Mouse (Mus musculus) ES-Bruce4 (cell line): ENCODE measurements at regions not wholly inside any gene's neighbourhood (a gene's known extent, or its start where the extent isn't known, plus 50 kb on each side); places are given as distances from the start of the nearest gene placed in this dataset.

Source experiments
- H3K27ac ChIP-seq: 2 replicates; pipeline ENCODE4 v1.5.1; 2012; ENCODE audit warnings: low read length, inconsistent platforms; ENCODE audit not compliant: insufficient read depth
- H3K27me3 ChIP-seq: 2 replicates; pipeline ENCODE4 v1.6.1; 2012; ENCODE audit warnings: mild to moderate bottlenecking, low read length, inconsistent platforms; ENCODE audit not compliant: control insufficient read depth, poor library complexity, insufficient read depth, severe bottlenecking
- H3K36me3 ChIP-seq: 2 replicates; pipeline ENCODE4 v1.6.1; 2012; ENCODE audit warnings: inconsistent platforms, mild to moderate bottlenecking, low read length, moderate library complexity; ENCODE audit not compliant: control insufficient read depth, poor library complexity, insufficient read depth, severe bottlenecking
- H3K4me1 ChIP-seq: one replicate; pipeline ENCODE4 v1.8.1; 2011; ENCODE audit warnings: low read length; ENCODE audit not compliant: control insufficient read depth, insufficient read depth
- H3K4me3 ChIP-seq: 2 replicates; pipeline ENCODE4 v1.5.1; 2011; ENCODE audit warnings: low read depth, mild to moderate bottlenecking, low read length
- H3K9ac ChIP-seq: 2 replicates; pipeline ENCODE4 v1.6.1; 2012; ENCODE audit warnings: low read depth, mild to moderate bottlenecking, inconsistent platforms; ENCODE audit not compliant: poor library complexity, severe bottlenecking
- H3K9me3 ChIP-seq: replicated peaks from 2 replicates; pipeline ENCODE4 v1.6.1; 2012; ENCODE audit warnings: mild to moderate bottlenecking, low read length, inconsistent platforms; ENCODE audit not compliant: control insufficient read depth, poor library complexity, insufficient read depth, severe bottlenecking
- CTCF ChIP-seq: IDR thresholded peaks from one replicate; pipeline ENCODE4 v1.8.1; 2011; ENCODE audit warnings: low read depth, low read length
- EP300 ChIP-seq: IDR thresholded peaks from 2 replicates; pipeline ENCODE4 v1.6.1; 2011; ENCODE audit warnings: low read depth, low read length; ENCODE audit not compliant: insufficient read depth
- POLR2A ChIP-seq: IDR thresholded peaks from one replicate; pipeline ENCODE4 v1.8.1; 2011; ENCODE audit warnings: low read length; ENCODE audit not compliant: insufficient read depth

- no peak overlapping the region for H3K27ac ChIP-seq
- H3K9ac ChIP-seq, result no peak overlapping the region
- H3K4me1 ChIP-seq, result no peaks in the 10 kb centered on the region
- no peaks in the 10 kb centered on the region for H3K9me3 ChIP-seq
- TF ChIP-seq CTCF, result no peak
- TF ChIP-seq POLR2A, result no peak
- TF ChIP-seq EP300, result no peak
- H3K36me3 ChIP-seq, result no peaks in the 10 kb centered on the region
- no peak overlapping the region for H3K4me3 ChIP-seq
- no peaks in the 10 kb centered on the region for H3K27me3 ChIP-seq
Measured at GRCm38 (mm10) chr2:57812996-57813395, 184.7 kb upstream of the Galnt5 start.

GRCm38 (mm10) chr2:57820343-57820742, 177.3 kb upstream of the Galnt5 start:
- H3K9me3 ChIP-seq, result no peaks in the 10 kb centered on the region
- no peaks in the 10 kb centered on the region for H3K4me1 ChIP-seq
- no peaks in the 10 kb centered on the region for H3K27me3 ChIP-seq
- H3K4me3 ChIP-seq, result no peak overlapping the region
- no peak for TF ChIP-seq POLR2A
- no peak for TF ChIP-seq EP300
- TF ChIP-seq CTCF, result no peak
- H3K36me3 ChIP-seq, result no peaks in the 10 kb centered on the region
- no peak overlapping the region for H3K27ac ChIP-seq
- H3K9ac ChIP-seq, result no peak overlapping the region

GRCm38 (mm10) chr2:57820923-57821322, 176.8 kb upstream of the Galnt5 start:
- Histone ChIP-seq H3K27me3 (no peaks in the 10 kb centered on the region), H3K36me3 (no peaks in the 10 kb centered on the region)
- no peak for TF ChIP-seq POLR2A
- no peak for TF ChIP-seq EP300
- TF ChIP-seq CTCF, result no peak

GRCm38 (mm10) chr2:57828284-57828683, 169.4 kb upstream of the Galnt5 start:
- no peak overlapping the region for H3K9ac ChIP-seq
- H3K4me1 ChIP-seq, result no peaks in the 10 kb centered on the region
- no peaks in the 10 kb centered on the region for H3K36me3 ChIP-seq
- no peak overlapping the region for H3K4me3 ChIP-seq
- no peaks in the 10 kb centered on the region for H3K9me3 ChIP-seq
- no peaks in the 10 kb centered on the region for H3K27me3 ChIP-seq
- no peak overlapping the region for H3K27ac ChIP-seq
- TF ChIP-seq CTCF, result no peak
- no peak for TF ChIP-seq POLR2A
- TF ChIP-seq EP300, result no peak

More at GRCm38 (mm10) chr2:57820923-57821322, 176.8 kb upstream of the Galnt5 start:
- Histone ChIP-seq H3K4me3 (no peak overlapping the region), H3K9ac (no peak overlapping the region), H3K4me1 (no peaks in the 10 kb centered on the region), H3K27ac (no peak overlapping the region), H3K9me3 (no peaks in the 10 kb centered on the region)

GRCm38 (mm10) chr2:57832565-57833355, 164.9 kb upstream of the Galnt5 start:
- no peak overlapping the region for H3K27ac ChIP-seq
- no peaks in the 10 kb centered on the region for H3K27me3 ChIP-seq
- TF ChIP-seq POLR2A (no peak), EP300 (no peak), CTCF (no peak)
- no peak overlapping the region for H3K4me3 ChIP-seq
- H3K9ac ChIP-seq, result no peak overlapping the region
- H3K4me1 ChIP-seq, result no peaks in the 10 kb centered on the region
- no peaks in the 10 kb centered on the region for H3K9me3 ChIP-seq
- no peaks in the 10 kb centered on the region for H3K36me3 ChIP-seq

- H3K27ac ChIP-seq, result no peak overlapping the region
Measured at GRCm38 (mm10) chr2:57845135-57845534, 152.5 kb upstream of the Galnt5 start.

More at GRCm38 (mm10) chr2:57845135-57845534, 152.5 kb upstream of the Galnt5 start:
- TF ChIP-seq CTCF, result no peak
- TF ChIP-seq EP300, result no peak
- TF ChIP-seq POLR2A, result no peak
- Histone ChIP-seq H3K36me3 (no peaks in the 10 kb centered on the region), H3K9ac (no peak overlapping the region), H3K4me3 (no peak overlapping the region), H3K9me3 (peaks cover 9% of the 10 kb centered on the region; the same call in 1 of the 2 replicates), H3K27me3 (no peaks in the 10 kb centered on the region), H3K4me1 (no peaks in the 10 kb centered on the region)
